Mouse (Mus musculus): ENCODE results near the gene Scaf8. TPM values are rescaled to one million over a fixed set of nuclear protein-coding genes. Genes with fewer than 3 reads are reported as not detected.
"Not testable (repeated sequence)": the region's sequence is repeated elsewhere in the genome, so short reads cannot be mapped to it uniquely, and the experiment has no call there.

Gene Scaf8
- total and polyA plus RNA-seq, 3 experiments: 14.4 to 24.6 TPM; not detected in 1

DNA sequence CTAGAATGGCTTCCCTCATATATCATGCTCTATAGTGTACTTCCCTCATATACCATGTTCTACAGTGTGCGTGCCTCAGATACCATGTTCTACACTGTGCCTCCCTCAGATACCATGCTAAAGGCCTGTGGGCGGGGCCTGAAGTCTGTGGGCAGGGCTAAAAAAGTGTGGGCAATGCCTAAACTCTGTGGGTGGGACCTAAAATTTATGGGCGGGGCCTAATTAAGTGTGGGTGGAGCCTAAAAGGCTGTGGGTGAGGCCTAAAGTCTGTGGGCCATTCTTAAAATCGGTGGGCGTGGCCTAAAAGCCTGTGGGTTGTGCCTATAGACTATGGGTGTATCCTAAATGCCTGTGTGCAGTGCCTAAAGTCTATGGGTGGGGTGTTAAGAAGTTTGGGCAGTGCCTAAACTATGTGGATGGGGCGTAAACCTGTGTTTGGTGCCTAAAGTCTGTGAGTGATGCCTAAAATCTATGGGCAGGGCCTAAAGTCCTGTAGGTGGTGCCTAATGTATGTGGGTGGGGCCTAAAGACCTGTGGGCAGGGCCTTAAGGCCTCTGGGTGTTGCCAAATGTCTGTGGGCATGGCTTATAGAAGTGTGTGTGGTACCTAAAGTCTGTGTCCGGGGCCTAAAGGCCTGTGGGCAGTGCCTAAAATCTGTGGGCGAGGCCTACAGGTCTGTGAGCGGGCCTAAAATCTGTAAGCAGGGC lies 39.5 kb upstream of the Scaf8 start:
- no peaks in the 10 kb centered on the region for H3K9me3 ChIP-seq (replicated peaks; ENCODE audit: insufficient read depth, low read length)
- no peaks in the 10 kb centered on the region for H3K36me3 ChIP-seq (ENCODE audit: control insufficient read depth in 1 of 2, insufficient read depth in 2 of 2, low read length in 2 of 2)
- TF ChIP-seq CHD1 (IDR thresholded peaks at IDR 0.05; ENCODE audit: low read depth, low read length): no peak

DNA sequence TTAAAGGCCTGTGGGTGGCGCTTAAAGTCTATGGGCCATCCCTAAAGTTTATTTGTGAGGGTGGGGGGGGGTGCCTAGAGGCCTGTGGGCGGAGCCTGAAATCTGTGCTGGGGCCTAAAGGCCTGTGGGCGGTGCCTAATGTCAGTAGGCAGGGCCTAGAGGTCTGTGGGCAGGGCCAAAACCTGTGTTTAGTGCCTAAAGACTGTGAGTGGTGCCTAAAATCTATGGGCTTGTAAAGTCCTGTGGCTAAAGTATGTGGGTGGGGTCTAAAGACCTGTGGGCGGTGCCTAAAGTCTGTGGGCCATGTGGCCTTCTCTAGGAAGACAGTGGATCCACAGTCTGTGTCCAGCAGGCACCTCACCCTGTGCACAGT lies 38.9 kb upstream of the Scaf8 start:
- DNase-seq (ENCODE audit: low read depth, low spot score): no peak

More for the DNA sequence above, 39.5 kb upstream of the Scaf8 start:
- peak; percentile 21 for DNase-seq (ENCODE audit: low read depth, low spot score)
- H3K4me1 ChIP-seq (ENCODE audit: control insufficient read depth in 1 of 2, insufficient read depth in 2 of 2, low read length in 2 of 2): no peaks in the 10 kb centered on the region
- H3K4me3 ChIP-seq (ENCODE audit: control insufficient read depth in 1 of 2, insufficient read depth in 1 of 2, low read depth in 2 of 2, low read length in 2 of 2): no peak overlapping the region
- no peak overlapping the region for H3K9ac ChIP-seq (ENCODE audit: control insufficient read depth, low read depth, low read length, poor library complexity, severe bottlenecking)
- H3K27me3 ChIP-seq (ENCODE audit: control insufficient read depth in 1 of 2, insufficient read depth in 2 of 2, low read length in 2 of 2): no peaks in the 10 kb centered on the region
- no peaks in the 10 kb centered on the region for H3K79me2 ChIP-seq (ENCODE audit: control insufficient read depth, insufficient read depth, low read length, poor library complexity)
- no peak overlapping the region for H3K27ac ChIP-seq (ENCODE audit: control insufficient read depth, low read depth, low read length)

DNA sequence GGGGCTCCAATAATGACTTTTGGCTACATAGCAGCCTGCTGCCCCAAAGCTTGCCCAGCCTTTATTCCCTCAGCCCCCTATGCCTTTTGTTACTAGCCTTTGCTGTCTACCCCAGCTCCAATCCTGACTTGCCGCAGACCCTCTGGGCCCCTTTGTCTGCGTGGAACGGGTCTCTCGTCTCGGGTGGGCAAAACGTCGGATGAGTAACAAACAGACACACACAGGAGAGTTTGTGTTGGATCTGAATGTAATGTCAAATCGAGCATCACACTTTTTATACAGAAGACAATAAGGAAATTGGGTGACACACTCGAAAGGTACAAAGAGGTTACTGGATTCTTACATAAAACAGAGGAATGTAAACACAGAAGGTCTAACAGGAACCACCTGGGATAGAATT lies 36.8 kb upstream of the Scaf8 start:
- not testable (repeated sequence) for H3K4me1 ChIP-seq (ENCODE audit: control insufficient read depth in 1 of 2, insufficient read depth in 2 of 2, low read length in 2 of 2); DNase-seq (ENCODE audit: low read depth, low spot score); H3K27ac ChIP-seq (ENCODE audit: control insufficient read depth, low read depth, low read length); H3K4me3 ChIP-seq (ENCODE audit: control insufficient read depth in 1 of 2, insufficient read depth in 1 of 2, low read depth in 2 of 2, low read length in 2 of 2); H3K79me2 ChIP-seq (ENCODE audit: control insufficient read depth, insufficient read depth, low read length, poor library complexity); H3K27me3 ChIP-seq (ENCODE audit: control insufficient read depth in 1 of 2, insufficient read depth in 2 of 2, low read length in 2 of 2); H3K36me3 ChIP-seq (ENCODE audit: control insufficient read depth in 1 of 2, insufficient read depth in 2 of 2, low read length in 2 of 2); H3K9ac ChIP-seq (ENCODE audit: control insufficient read depth, low read depth, low read length, poor library complexity, severe bottlenecking); H3K9me3 ChIP-seq (replicated peaks; ENCODE audit: insufficient read depth, low read length)

More for the DNA sequence above, 38.9 kb upstream of the Scaf8 start:
- Histone ChIP-seq H3K9ac (ENCODE audit: control insufficient read depth, low read depth, low read length, poor library complexity, severe bottlenecking) (no peak overlapping the region), H3K9me3 (replicated peaks; ENCODE audit: insufficient read depth, low read length) (no peaks in the 10 kb centered on the region), H3K79me2 (ENCODE audit: control insufficient read depth, insufficient read depth, low read length, poor library complexity) (no peaks in the 10 kb centered on the region), H3K36me3 (ENCODE audit: control insufficient read depth in 1 of 2, insufficient read depth in 2 of 2, low read length in 2 of 2) (no peaks in the 10 kb centered on the region), H3K27me3 (ENCODE audit: control insufficient read depth in 1 of 2, insufficient read depth in 2 of 2, low read length in 2 of 2) (no peaks in the 10 kb centered on the region), H3K4me3 (ENCODE audit: control insufficient read depth in 1 of 2, insufficient read depth in 1 of 2, low read depth in 2 of 2, low read length in 2 of 2) (no peak overlapping the region), H3K27ac (ENCODE audit: control insufficient read depth, low read depth, low read length) (no peak overlapping the region), H3K4me1 (ENCODE audit: control insufficient read depth in 1 of 2, insufficient read depth in 2 of 2, low read length in 2 of 2) (no peaks in the 10 kb centered on the region)
- TF ChIP-seq MXI1 (IDR thresholded peaks at IDR 0.05; ENCODE audit: low read depth, low read length) (no peak), NRF1 (IDR thresholded peaks at IDR 0.05; ENCODE audit: insufficient read depth, low read depth, low read length, poor library complexity, severe bottlenecking) (no peak)

DNA sequence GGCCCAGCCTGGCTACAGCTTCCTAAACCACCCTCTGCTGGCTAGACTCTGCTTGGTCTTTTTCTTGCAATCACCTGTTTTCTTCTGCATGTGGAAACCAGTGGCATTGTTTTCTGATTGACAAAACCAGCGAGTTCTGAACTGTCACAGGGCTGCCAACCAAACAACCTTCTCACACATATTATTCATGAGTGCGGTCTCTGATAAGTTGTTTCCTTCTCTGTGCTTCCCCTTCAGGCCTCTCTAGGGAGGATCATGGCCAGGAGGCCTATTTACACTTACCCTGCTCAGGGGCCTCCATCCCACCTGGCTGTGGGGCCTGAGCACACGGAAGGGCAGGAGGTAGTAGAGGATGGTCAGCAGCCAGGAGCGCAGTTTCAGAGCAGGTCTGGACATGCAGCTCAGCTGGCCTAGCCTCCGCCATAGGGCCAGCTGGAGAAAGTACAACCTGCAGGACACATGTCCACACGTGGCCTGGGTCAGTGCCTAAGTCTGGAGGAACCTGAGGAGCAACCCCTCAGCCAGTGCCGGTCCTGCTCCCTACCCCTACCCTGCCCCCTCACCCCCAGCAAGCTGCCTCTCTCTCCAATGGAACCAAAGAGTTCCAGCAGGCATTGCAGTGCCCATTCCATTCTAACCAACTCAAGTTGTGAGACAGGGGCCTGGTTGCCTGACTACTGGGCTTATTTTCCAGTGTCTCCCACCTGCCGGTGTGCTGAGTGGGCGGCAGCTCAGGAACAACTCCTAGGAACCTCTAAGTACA lies 34.0 kb upstream of the Scaf8 start:
- not testable (repeated sequence) for H3K9me3 ChIP-seq (replicated peaks; ENCODE audit: insufficient read depth, low read length); H3K4me3 ChIP-seq (ENCODE audit: control insufficient read depth in 1 of 2, insufficient read depth in 1 of 2, low read depth in 2 of 2, low read length in 2 of 2); H3K36me3 ChIP-seq (ENCODE audit: control insufficient read depth in 1 of 2, insufficient read depth in 2 of 2, low read length in 2 of 2); H3K9ac ChIP-seq (ENCODE audit: control insufficient read depth, low read depth, low read length, poor library complexity, severe bottlenecking); H3K27ac ChIP-seq (ENCODE audit: control insufficient read depth, low read depth, low read length); H3K27me3 ChIP-seq (ENCODE audit: control insufficient read depth in 1 of 2, insufficient read depth in 2 of 2, low read length in 2 of 2); DNase-seq (ENCODE audit: low read depth, low spot score); H3K79me2 ChIP-seq (ENCODE audit: control insufficient read depth, insufficient read depth, low read length, poor library complexity); H3K4me1 ChIP-seq (ENCODE audit: control insufficient read depth in 1 of 2, insufficient read depth in 2 of 2, low read length in 2 of 2)

DNA sequence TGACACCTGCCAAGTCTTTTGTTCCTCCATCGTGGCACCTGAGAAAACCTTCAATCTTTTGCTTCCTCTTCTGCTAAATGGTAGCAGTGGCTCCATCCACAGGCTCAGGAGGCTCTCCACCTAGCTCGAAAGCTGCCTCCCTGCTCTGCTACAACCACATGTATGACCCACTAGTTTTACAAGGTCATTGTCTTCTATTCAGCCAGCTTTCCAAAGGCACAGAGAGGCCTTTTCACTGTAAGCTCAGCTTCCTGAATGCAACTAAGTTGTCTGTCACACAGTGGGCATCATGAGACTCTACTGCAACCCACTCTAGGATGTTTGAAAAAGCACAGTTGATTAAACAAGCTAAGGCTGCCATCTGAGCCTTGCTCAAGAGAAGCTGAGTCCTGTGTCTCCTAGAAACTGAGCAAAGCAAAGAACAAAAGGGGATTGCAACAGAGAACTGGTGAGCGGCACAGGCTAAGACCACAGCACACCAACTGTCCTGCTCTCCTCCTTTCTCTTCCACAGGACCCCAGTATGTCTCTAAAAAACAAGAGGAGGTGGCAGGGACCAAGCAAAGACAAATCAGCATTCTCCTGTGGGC lies 33.2 kb upstream of the Scaf8 start:
- not testable (repeated sequence) for DNase-seq (ENCODE audit: low read depth, low spot score); H3K27ac ChIP-seq (ENCODE audit: control insufficient read depth, low read depth, low read length); H3K9me3 ChIP-seq (replicated peaks; ENCODE audit: insufficient read depth, low read length)

DNA sequence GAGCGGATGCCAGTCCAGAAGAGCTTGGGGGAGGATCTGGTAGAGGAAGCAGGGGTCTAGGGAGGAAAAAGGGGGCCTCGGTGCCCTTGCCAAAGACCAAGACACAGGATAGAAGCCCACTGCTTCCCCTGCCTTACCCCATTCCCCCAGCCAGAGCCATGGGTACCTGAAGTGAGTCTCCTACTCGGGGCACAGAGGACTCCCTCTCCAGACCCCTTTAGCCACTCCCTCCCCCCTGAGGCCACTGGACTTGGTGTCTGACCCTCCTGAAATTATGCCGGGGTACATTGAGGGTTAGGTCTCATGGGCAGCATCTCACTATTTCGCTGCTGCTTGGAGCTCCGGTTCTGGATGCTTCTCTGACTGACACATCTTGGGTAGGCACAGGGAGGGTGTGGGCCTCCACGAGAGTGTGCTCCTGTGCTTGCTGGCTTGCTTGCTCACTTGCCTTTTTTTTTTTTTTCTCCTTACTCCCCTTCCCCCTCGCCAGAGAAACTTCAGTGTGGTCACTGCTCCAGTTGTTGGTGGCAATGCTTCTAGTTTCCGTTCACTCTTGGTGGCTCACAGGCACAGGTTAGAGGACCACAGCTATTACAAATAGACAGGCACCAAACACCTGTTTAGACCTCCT lies 32.5 kb upstream of the Scaf8 start:
- H3K79me2 ChIP-seq (ENCODE audit: control insufficient read depth, insufficient read depth, low read length, poor library complexity); H3K27me3 ChIP-seq (ENCODE audit: control insufficient read depth in 1 of 2, insufficient read depth in 2 of 2, low read length in 2 of 2); H3K27ac ChIP-seq (ENCODE audit: control insufficient read depth, low read depth, low read length); H3K36me3 ChIP-seq (ENCODE audit: control insufficient read depth in 1 of 2, insufficient read depth in 2 of 2, low read length in 2 of 2); H3K9me3 ChIP-seq (replicated peaks; ENCODE audit: insufficient read depth, low read length); H3K4me1 ChIP-seq (ENCODE audit: control insufficient read depth in 1 of 2, insufficient read depth in 2 of 2, low read length in 2 of 2); H3K9ac ChIP-seq (ENCODE audit: control insufficient read depth, low read depth, low read length, poor library complexity, severe bottlenecking): not testable (repeated sequence)
- DNase-seq (ENCODE audit: low read depth, low spot score): peak; percentile 60
- peak overlapping the region in 1 of 2 experiments; percentile 45; a peak in 3 of 4 replicates for H3K4me3 ChIP-seq (ENCODE audit: control insufficient read depth in 1 of 2, insufficient read depth in 1 of 2, low read depth in 2 of 2, low read length in 2 of 2)

More for the DNA sequence above, 33.2 kb upstream of the Scaf8 start:
- not testable (repeated sequence) for H3K9ac ChIP-seq (ENCODE audit: control insufficient read depth, low read depth, low read length, poor library complexity, severe bottlenecking); H3K4me1 ChIP-seq (ENCODE audit: control insufficient read depth in 1 of 2, insufficient read depth in 2 of 2, low read length in 2 of 2); H3K4me3 ChIP-seq (ENCODE audit: control insufficient read depth in 1 of 2, insufficient read depth in 1 of 2, low read depth in 2 of 2, low read length in 2 of 2); H3K36me3 ChIP-seq (ENCODE audit: control insufficient read depth in 1 of 2, insufficient read depth in 2 of 2, low read length in 2 of 2); H3K79me2 ChIP-seq (ENCODE audit: control insufficient read depth, insufficient read depth, low read length, poor library complexity); H3K27me3 ChIP-seq (ENCODE audit: control insufficient read depth in 1 of 2, insufficient read depth in 2 of 2, low read length in 2 of 2)
